Mouse (Mus musculus) erythroblast, adult 5-6 weeks (primary cell): ENCODE measurements around the gene Numa1. TPM values are rescaled to one million over a fixed set of nuclear protein-coding genes. Genes with fewer than 3 reads are reported as not detected.

Experiments
- ATAC-seq: replicated peaks from 2 replicates; pipeline ENCODE4 v1.8.0; 2016; ENCODE audit warnings: moderate number of reproducible peaks, mild to moderate bottlenecking, moderate TSS enrichment, inconsistent platforms; ENCODE audit not compliant: poor library complexity, low FRiP score, severe bottlenecking
- total RNA-seq, 2 experiments: library from RNA; stranded (forward) in 1 of 2; stranded (reverse) in 1 of 2; fragments of 150-400 nt in 1 of 2; fragments of 200-764, 138-1000 nt in 1 of 2; gene quantifications; 2 replicates each; pipeline versions ENCODE4 v1.2.3 to v1.2.4; 2015 to 2017; ENCODE audit warnings: low replicate concordance in 2 of 2

The Numa1 gene
- total RNA-seq, 2 experiments from 2014 or later, result 22.3 to 64.5 TPM

DNA sequence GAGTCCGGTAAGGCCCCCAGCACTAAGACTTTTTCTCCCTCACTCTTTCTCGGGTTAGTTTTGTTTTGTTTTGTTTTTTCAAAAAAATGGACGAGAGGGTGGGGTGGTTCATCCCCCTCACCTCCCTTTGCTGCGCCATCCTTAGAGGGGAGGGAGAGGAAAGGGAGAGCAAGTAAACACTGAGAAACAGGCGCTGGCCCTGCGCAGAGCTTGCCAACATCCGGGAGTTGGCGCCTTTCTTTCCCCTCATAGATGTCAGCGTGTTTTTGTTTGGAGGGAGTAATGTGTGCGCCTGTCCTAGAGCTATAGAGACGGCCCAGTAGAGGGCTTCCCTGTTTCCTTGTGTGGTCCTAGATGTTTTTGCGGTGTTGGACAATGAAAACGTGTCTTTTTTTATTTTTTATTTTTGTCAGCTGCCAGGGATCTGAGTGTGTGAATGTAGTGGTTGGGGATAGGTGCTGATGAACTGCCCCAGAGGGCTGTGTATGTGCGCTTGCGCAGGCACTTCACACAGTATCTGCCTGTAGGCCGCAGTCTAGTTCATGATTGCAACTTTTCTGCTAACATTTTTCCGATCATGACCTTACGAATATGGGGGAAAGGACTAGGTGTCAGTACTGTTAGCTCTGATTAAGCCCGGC, 37.0 kb downstream of the Numa1 start:
- peak; percentile 54 for ATAC-seq

DNA sequence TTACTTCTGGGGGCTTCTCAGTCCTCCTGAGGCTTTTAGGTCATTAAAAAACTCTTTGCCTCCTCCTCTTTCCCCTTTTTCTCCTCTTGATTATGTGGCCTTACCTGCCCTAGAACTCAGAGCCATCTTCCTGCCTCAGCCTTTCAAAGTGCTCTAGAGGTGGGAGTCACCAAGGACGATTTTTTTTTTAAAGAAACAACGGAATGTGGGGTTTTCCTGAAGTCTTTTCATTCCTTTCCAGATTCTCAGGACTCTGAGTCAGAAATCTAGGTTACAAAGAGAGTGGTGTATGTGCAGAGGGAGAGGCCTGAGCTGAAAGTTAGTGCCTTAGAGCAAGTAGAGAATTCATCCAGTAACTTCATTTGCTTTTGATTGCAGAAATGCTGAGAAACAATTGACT, 37.8 kb downstream of the Numa1 start:
- no peak for ATAC-seq

DNA sequence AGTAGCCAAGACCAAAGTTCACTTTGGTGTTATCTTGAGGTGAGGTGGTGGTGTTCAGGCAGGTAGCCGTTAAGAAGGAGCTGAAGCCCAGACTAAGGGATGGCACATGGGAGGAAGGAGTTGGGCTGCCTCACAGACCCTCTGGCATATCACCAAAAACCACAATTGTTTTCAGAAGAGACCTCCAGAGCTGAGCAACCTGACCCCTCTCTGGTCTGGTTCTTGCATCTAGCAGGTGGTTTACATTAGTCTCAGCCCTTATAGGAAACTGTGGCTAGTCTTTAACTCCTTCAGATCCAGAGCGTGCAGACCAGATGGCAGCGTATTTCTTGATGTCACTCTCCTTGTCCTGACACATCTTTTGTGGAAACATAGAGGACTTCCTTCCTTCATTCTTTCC, 39.8 kb downstream of the Numa1 start:
- no peak for ATAC-seq

DNA sequence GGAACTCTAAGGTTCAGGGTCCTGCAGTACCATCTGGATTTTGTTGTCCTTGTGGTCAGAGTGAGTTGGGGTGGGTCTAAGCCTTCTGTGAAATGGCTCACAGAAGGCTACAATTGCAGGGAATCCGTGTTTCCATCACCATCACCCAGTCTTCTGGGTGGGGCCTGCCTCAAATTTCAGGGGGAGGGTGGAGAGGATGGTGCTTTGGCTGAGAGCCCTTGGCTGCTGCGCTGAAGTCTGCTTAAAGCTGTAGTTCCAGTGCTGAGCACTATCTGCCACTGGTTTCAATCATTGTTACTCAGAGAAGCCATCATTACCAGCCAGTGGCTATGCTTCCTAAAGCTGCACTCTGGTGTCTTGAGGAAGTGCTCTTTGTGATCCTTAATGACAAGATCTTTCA, 40.6 kb downstream of the Numa1 start:
- ATAC-seq, result no peak

DNA sequence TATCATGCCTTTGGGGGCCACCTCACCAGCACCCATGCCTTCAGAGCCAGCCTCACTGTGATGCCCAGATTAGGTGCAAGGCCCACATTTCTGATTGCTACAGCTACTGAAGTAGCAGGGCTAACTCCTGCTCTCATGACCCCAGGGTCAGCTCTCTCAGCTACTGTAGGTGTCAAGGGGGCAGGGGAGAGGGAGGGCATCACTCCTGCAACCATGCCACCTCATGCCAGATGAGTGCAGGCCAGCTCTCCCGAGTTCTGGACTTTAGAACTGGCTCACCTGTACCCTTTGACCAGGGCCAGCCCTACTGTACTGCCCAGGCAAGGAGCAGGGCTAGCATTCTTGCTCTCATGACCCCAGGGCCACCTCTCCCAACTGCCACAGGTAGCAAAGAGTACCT, 48.8 kb downstream of the Numa1 start:
- ATAC-seq, result peak; percentile 52; the same call in 1 of the 2 replicates

DNA sequence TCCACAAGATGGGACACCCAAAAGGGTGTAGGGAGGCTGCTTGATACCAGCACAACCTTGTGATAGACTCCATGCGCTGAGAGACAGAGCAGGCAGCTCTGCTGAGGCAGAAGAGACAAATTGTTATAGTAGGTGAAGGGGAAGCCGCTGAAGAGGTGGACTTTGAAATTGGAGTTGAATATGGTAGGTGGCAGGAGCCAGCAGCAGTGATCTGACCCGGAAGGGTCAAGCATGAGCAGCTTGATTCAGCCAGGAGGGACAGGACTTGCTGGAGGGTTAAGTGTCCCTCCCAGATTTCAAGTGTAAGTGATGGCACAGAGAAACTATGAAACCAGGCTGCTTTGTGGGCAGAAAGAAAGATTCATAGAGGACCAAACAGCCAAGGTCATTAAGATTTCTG, 51.2 kb downstream of the Numa1 start:
- ATAC-seq, result no peak

DNA sequence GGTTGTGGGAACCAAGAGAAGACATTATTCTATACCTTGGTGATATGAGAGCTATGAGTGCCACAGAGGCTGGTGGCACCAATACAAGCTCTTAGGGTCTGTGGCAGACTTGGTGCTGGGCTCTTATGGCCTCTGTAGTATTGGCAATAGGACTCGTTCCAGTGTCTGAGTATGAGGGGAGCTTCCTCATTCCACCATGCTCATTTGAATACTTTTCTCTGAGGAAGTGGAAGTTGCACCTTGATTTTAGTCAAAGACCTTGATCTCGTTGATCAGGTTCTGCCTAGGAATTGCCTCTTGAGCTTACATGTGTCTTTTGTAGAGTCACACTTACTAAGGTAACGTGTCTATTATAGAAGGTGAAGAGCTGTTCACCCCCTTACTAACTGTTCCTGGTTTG, 60.3 kb downstream of the Numa1 start:
- ATAC-seq, result no peak

DNA sequence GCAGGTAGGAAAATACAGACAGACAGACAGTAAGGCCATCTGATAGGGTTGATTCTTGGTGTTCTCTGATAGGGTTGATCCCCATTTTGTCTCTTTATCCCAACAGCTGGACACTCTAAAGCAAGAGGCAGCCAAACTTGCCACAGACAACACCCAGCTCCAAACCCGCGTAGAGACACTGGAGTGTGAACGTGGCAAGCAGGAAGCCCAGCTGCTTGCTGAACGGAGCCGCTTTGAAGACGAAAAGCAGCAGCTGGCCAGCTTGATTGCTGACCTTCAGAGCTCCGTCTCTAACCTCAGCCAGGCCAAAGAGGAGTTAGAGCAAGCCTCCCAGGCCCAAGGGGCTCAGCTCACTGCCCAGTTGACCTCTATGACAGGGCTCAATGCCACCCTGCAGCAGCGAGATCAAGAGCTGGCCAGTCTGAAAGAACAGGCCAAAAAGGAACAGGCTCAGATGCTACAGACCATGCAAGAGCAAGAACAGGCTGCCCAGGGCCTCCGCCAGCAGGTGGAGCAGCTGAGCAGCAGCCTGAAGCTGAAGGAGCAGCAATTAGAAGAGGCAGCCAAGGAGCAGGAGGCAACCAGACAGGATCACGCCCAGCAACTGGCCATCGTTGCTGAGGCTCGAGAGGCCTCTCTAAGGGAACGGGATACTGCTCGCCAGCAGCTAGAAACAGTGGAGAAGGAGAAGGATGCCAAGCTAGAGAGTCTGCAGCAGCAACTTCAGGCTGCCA, 64.5 kb downstream of the Numa1 start:
- ATAC-seq, result peak; percentile 76

DNA sequence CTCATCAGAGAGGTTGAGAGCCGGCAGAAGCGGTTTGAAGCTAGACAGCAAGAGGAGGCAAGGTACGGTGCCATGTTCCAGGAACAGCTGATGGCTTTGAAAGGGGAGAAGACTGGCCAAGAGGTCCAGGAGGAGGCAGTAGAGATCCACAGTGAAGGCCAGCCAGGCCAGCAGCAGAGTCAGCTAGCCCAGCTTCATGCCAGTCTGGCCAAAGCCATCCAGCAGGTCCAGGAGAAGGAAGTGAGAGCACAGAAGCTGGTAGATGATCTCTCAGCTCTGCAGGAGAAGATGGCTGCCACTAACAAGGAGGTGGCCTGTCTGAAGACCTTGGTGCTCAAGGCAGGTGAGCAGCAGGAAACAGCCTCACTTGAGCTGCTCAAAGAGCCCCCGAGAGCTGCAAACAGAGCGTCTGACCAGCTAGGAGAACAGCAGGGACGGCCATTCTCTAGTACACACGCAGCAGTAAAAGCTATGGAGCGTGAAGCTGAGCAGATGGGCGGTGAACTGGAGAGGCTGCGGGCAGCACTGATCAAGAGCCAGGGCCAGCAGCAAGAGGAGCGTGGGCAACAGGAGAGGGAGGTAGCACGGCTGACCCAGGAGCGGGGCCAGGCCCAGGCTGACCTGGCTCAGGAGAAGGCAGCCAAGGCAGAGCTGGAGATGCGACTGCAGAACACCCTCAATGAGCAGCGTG, 65.7 kb downstream of the Numa1 start:
- ATAC-seq, result no peak

DNA sequence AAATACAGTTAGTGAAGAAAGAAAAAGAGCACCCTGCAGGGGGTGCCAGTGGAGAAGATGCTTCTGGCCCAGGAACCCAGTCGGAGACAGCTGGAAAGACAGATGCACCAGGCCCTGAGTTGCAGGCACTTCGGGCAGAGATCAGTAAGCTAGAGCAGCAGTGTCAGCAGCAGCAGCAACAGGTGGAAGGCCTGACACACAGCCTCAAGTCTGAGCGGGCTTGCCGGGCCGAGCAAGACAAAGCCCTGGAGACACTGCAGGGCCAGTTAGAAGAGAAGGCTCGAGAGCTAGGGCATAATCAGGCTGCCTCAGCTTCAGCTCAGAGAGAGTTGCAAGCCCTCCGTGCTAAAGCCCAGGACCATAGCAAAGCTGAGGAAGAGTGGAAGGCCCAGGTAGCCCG, 66.4 kb downstream of the Numa1 start:
- ATAC-seq, result no peak

DNA sequence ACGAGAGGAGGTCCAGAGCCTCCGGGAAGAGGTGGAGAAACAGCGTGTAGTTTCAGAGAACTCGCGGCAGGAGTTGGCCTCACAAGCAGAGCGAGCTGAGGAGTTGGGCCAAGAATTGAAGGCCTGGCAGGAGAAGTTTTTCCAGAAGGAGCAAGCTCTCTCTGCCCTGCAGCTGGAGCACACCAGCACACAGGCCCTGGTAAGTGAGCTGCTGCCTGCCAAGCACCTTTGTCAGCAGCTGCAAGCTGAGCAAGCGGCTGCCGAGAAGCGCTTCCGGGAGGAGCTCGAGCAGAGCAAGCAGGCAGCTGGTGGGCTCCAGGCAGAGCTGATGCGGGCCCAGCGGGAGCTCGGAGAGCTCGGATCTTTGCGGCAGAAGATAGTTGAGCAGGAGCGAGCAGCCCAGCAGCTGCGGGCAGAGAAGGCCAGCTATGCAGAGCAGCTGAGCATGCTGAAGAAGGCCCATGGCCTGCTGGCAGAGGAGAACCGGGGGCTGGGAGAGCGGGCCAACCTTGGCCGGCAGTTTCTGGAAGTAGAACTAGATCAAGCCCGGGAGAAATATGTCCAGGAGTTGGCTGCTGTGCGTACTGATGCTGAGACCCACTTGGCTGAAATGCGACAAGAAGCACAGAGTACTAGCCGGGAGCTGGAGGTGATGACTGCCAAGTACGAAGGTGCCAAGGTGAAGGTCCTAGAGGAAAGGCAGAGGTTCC, 67.2 kb downstream of the Numa1 start:
- ATAC-seq, result no peak

DNA sequence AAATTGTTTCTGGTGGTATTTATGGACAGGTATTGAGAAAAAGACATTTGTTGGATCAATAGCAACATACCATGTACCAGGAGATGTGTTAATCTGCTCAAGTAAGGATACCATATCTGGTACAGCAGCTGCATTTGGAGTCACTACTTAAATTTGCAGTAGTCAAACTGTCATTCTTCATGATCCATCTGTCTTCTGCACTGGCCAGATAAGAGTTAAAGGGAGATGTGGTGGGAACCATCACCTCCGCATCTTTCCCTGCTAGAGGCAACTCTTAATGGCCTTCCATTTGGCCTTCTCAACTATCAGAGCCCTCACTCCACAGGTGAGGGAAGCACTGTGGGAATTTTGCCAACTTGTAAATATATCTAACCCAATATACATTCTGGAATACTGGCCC, 72.6 kb downstream of the Numa1 start:
- ATAC-seq, result peak; percentile 68

DNA sequence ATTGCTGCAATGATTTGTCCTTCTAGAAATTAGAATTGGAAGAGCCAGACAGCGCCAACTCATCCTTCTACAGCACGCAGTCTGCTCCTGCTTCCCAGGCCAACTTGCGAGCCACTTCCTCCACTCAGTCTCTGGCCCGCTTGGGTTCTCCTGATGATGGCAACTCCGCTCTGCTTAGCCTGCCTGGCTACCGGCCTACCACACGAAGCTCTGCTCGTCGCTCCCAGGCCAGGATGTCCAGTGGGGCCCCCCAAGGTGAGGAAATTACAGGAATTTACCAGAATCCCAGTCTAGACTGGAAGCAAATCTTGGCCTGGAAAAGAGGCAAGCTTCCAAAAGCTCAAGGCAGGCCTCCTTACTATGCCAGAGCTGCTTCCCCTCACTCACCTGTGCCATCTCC, 77.9 kb downstream of the Numa1 start:
- no peak for ATAC-seq

DNA sequence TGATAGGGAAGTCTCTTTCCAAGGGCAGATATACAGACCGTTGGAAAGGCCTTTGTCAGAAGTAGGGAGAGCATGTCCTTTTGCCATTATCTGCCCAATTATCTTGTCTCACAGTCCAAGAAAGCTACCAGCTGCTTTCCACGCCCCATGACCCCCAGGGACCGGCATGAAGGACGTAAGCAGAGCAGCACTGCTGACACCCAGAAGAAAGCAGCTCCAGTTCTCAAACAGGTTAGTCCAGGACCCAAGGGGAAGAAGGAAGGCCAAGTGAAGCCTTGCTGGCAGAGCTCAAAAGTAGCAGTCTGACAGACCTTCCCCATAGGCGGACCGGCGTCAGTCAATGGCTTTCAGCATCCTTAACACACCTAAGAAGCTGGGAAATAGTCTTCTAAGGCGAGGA, 79.5 kb downstream of the Numa1 start:
- ATAC-seq, result no peak

DNA sequence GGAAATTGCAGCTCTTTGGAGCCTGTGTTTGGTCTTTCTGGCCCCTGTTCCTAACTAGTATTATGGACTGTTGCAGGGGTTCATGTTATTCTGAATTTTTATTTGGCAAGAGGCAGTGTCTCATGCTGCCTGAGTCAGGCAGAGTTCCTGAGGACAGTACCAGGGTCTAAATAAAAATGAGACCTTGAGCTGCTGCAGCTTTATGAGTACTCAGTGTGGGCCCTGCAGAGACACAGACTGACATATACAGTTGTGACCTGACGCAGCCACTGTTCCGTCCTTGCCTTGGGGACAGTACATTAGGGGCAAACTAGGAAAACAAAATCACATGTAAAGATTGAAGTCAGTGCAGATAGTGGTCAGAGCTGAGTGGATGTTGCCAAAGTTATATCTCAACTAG, 81.1 kb downstream of the Numa1 start:
- ATAC-seq, result no peak

DNA sequence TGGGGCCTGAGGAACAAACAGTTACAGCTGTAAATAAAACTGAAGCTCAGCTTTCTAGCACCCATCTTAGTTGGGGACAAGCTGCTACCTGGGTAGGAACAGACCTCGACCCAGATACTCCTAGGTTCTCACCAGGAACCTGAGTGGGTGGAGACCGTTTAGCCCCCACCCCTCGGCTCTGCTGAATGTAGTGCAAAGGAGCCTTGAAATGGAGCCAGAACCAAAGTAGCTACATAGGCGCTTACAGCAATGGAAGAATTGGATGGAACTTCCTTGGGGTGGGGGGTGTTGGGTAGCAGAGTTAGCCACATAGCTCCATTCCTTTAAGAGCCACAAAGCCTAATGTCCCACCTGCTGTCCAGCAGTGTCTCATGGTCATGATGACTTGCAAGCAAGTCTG, 83.0 kb downstream of the Numa1 start:
- ATAC-seq, result peak; percentile 33

DNA sequence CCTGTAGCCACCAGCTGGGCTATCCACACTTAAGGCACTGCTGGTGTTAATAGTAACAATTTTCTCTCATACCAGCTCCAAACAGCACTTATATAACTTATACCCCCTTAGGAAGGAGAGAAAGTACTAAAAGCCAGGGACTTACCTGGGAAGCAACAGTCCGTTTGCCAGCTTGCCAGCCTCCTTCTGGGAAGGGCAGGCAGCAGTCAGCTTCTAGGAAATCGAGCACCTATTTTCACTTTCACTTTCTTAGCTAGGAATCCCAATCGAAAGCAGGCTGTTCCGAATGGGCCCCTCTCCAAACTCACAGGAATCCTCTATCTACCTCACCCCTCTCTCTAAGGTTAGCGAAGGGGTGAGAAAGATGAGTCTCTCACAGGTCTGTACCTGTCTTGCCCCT, 83.5 kb downstream of the Numa1 start:
- ATAC-seq, result peak; percentile 36; the same call in 1 of the 2 replicates

DNA sequence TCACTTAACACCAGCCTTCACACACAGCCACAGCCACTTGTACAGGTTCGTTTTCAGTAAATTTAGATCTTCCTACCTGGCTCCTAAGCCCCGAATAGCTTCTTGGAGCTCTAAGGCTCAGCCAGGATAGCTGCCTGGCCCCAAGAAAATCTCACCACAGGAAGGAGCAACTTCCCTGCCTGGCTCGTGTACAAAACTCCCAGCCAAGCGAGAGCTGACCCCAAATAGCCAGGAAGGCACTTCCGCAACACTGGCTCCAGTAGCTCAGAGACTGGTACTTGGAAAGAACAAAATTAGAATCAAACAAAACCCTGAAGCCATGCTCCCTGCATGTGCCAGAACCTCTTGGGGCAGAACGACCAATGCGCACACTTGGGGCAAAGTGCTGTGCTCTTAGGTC, 84.1 kb downstream of the Numa1 start:
- ATAC-seq, result no peak

DNA sequence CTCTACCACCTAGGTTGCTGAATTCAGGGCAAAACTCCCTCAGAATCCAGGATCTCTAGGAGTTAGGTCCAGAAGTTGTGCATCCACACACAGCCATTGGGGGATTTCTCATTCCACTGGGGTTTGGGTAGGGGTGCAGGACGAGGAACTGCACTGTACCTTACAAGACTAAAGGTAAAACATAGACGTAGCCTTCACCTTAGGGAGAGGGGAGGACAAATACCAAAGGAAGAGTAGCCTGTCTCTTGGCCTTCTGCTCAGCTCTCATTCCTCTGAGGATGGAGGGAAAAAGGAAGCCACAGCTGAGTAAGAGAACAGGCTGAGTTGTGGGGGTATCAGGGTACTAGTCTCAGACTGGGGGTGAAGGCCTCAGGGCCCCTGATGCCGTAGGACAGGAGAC, 84.7 kb downstream of the Numa1 start, which contains the start of gene Il18bp:
Gene Il18bp, minus strand, starts transcription at position 101 of the 400 bp plus-strand sequence.
- no peak for ATAC-seq

DNA sequence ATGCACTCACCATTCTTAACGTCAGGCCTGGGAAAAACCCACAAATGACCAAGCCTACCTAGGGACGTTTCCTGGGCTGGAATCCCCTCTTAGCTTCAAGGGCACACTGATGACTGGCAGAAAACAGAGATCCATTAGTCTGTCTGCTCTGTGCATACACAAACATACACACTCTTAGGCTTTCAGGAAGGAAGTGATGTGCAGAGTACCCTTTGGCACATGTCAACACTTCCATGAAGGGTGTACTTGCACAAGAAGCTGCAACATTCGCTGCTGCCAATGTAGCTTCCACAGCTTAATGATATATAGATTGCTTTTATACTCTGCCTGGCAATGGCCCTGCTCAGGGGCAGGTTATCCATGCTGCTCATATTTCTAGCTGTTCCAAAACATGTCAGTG, 85.5 kb downstream of the Numa1 start:
- ATAC-seq, result no peak
